Mouse (Mus musculus) lung, postnatal 0 days (tissue): Measurements from ENCODE around the gene Eml6.
A peak's percentile ranks its signal among the peaks of the same experiment; 100 is the strongest.

Source experiments
- CTCF ChIP-seq: IDR thresholded peaks from 2 replicates; pipeline ENCODE4 v1.5.1; 2016; ENCODE audit warnings: antibody characterized with exemption, mild to moderate bottlenecking
- EP300 ChIP-seq: IDR thresholded peaks from 2 replicates; pipeline ENCODE4 v1.6.1; 2016; ENCODE audit warnings: antibody characterized with exemption, mild to moderate bottlenecking, control low read depth

- TF ChIP-seq EP300 (no peak), CTCF (peak; percentile 39)
These were observed 310.3 kb downstream of the Eml6 start for GRCm38 (mm10) chr11:29715499-29715898.
